Mouse (Mus musculus): Measurements from ENCODE around the gene Caln1.

GRCm38 (mm10) chr5:130691349-130691748 is 322.1 kb downstream of the Caln1 start:
- no peak for TF ChIP-seq POLR2A (IDR thresholded peaks at IDR 0.05; ENCODE audit: borderline replicate concordance, extremely low read depth, insufficient read depth, insufficient read length, poor library complexity, severe bottlenecking)
- no peak for TF ChIP-seq CTCF (IDR thresholded peaks at IDR 0.05; ENCODE audit: borderline replicate concordance, extremely low read depth, insufficient read depth, insufficient read length)
